Mouse (Mus musculus) liver, embryonic 11.5 days (tissue): ENCODE measurements around the gene Sec14l1. TPM values are rescaled to one million over a fixed set of nuclear protein-coding genes. Genes with fewer than 3 reads are reported as not detected.

Experiments used
- ATAC-seq: fragments of 200-750 bp; cut with Nextera tagmentation; replicated peaks from 2 replicates; pipeline ENCODE4 v1.8.0; 2017; ENCODE audit warnings: moderate number of reproducible peaks, mild to moderate bottlenecking, moderate TSS enrichment, moderate library complexity; ENCODE audit not compliant: low FRiP score
- DNase-seq: peaks from one replicate; pipeline ENCODE4 v3.0.0-alpha.2; 2017; ENCODE audit warnings: low spot score
- H3K27ac ChIP-seq: fragments of 300-500 bp; sonication (generic); 2 replicates; pipeline ENCODE4 v1.5.1; 2014; ENCODE audit warnings: mild to moderate bottlenecking, low read depth, low read length, control low read depth
- H3K27me3 ChIP-seq: fragments of 300-500 bp; sonication (generic); replicated peaks from 2 replicates; pipeline ENCODE4 v1.6.1; 2014; ENCODE audit warnings: low read length, mixed read lengths; ENCODE audit not compliant: control insufficient read depth, insufficient read depth
- H3K36me3 ChIP-seq: fragments of 300-500 bp; sonication (generic); 2 replicates; pipeline ENCODE4 v1.6.1; 2014; ENCODE audit warnings: mild to moderate bottlenecking, low read length, moderate library complexity, mixed read lengths; ENCODE audit not compliant: control insufficient read depth, insufficient read depth
- H3K4me1 ChIP-seq: fragments of 300-500 bp; sonication (generic); replicated peaks from 2 replicates; pipeline ENCODE4 v1.6.1; 2014; ENCODE audit warnings: low read length, mixed read lengths; ENCODE audit not compliant: control insufficient read depth, insufficient read depth
- H3K4me2 ChIP-seq: fragments of 300-500 bp; sonication (generic); 2 replicates; pipeline ENCODE4 v1.6.1; 2014; ENCODE audit warnings: mild to moderate bottlenecking, control low read depth, moderate library complexity
- H3K4me3 ChIP-seq: fragments of 300-500 bp; sonication (generic); 2 replicates; pipeline ENCODE4 v1.5.1; 2014; ENCODE audit warnings: low read depth, low read length, control low read depth
- H3K9ac ChIP-seq: fragments of 300-500 bp; sonication (generic); 2 replicates; pipeline ENCODE4 v1.6.1; 2014; ENCODE audit warnings: low read depth, low read length, control low read depth
- H3K9me3 ChIP-seq: fragments of 300-500 bp; sonication (generic); 2 replicates; pipeline ENCODE4 v1.6.1; 2016; ENCODE audit warnings: low read length, inconsistent platforms, mixed read lengths; ENCODE audit not compliant: control insufficient read depth
- WGBS: fragments of 180-500 bp; shearing (Covaris S2); extraction: QIAGEN DNeasy Blood & Tissue Kit; methylation state at CpG from one replicate; pipeline ENCODE4 v1.1.7; 2014; 5-methylcytosine and 5-hydroxymethylcytosine counted together
- polyA plus RNA-seq: library from polyadenylated mRNA; unstranded; fragments of >200 nt; fragmentation: Nextera tagmentation; extraction: Ambion mirVana; gene quantifications from 2 replicates; pipeline ENCODE4 v1.2.1, GENCODE M21; 2014

The Sec14l1 gene
- polyA plus RNA-seq, 1 experiment from 2014 or later = 20.9 TPM

- Histone ChIP-seq H3K4me3 (no peak overlapping the region), H3K27ac (no peak overlapping the region), H3K4me1 (peaks cover 34% of the 10 kb centered on the region), H3K9ac (no peak overlapping the region), H3K36me3 (peaks cover 2% of the 10 kb centered on the region; the same call in 1 of the 2 replicates), H3K27me3 (no peaks in the 10 kb centered on the region), H3K4me2 (no peak overlapping the region), H3K9me3 (no peaks in the 10 kb centered on the region)
- DNase-seq = no peak
- no peak for ATAC-seq
- 91% methylated on average over 6 of the region's 6 CpGs for WGBS
Observed at GRCm38 (mm10) chr11:117121954-117122353, 7.0 kb downstream of the Sec14l1 start.

GRCm38 (mm10) chr11:117123418-117124085 lies 8.6 kb downstream of the Sec14l1 start:
- no peak for DNase-seq
- H3K9me3 ChIP-seq = no peaks in the 10 kb centered on the region
- H3K27ac ChIP-seq = no peak overlapping the region
- WGBS = 88% methylated on average over 17 of the region's 17 CpGs
- ATAC-seq = no peak
- H3K4me3 ChIP-seq = no peak overlapping the region
- H3K36me3 ChIP-seq = no peaks in the 10 kb centered on the region
- H3K27me3 ChIP-seq = no peaks in the 10 kb centered on the region
- H3K4me2 ChIP-seq = no peak overlapping the region
- peaks cover 40% of the 10 kb centered on the region for H3K4me1 ChIP-seq
- no peak overlapping the region for H3K9ac ChIP-seq

GRCm38 (mm10) chr11:117124539-117124938 lies 9.6 kb downstream of the Sec14l1 start:
- H3K27me3 ChIP-seq = no peaks in the 10 kb centered on the region
- H3K27ac ChIP-seq = no peak overlapping the region
- ATAC-seq (no peak), DNase-seq (no peak)
- H3K9me3 ChIP-seq = no peaks in the 10 kb centered on the region
- no peak overlapping the region for H3K4me2 ChIP-seq
- no peak overlapping the region for H3K4me3 ChIP-seq
- H3K4me1 ChIP-seq = peaks cover 43% of the 10 kb centered on the region
- no peak overlapping the region for H3K9ac ChIP-seq
- 81% methylated on average over 10 of the region's 10 CpGs for WGBS
- H3K36me3 ChIP-seq = no peaks in the 10 kb centered on the region

- DNase-seq = no peak
- no peak overlapping the region for H3K4me2 ChIP-seq
- H3K9me3 ChIP-seq = no peaks in the 10 kb centered on the region
- 60% methylated on average over 13 of the region's 13 CpGs for WGBS
- peak overlapping the region; percentile 38 for H3K27ac ChIP-seq
- H3K4me1 ChIP-seq = peaks cover 30% of the 10 kb centered on the region
- H3K4me3 ChIP-seq = no peak overlapping the region
- H3K9ac ChIP-seq = no peak overlapping the region
- ATAC-seq = no peak
- H3K36me3 ChIP-seq = no peaks in the 10 kb centered on the region
- no peaks in the 10 kb centered on the region for H3K27me3 ChIP-seq
Observed at GRCm38 (mm10) chr11:117127250-117127837, 12.4 kb downstream of the Sec14l1 start.

- DNase-seq (no peak), ATAC-seq (no peak)
- H3K4me3 ChIP-seq = no peak overlapping the region
- H3K9me3 ChIP-seq = no peaks in the 10 kb centered on the region
- H3K36me3 ChIP-seq = no peaks in the 10 kb centered on the region
- H3K4me2 ChIP-seq = peak overlapping the region; percentile 19; the same call in 1 of the 2 replicates
- WGBS = 47% methylated on average over 12 of the region's 12 CpGs
- peak overlapping the region; percentile 78 for H3K27ac ChIP-seq
- no peaks in the 10 kb centered on the region for H3K27me3 ChIP-seq
- H3K9ac ChIP-seq = no peak overlapping the region
- peaks cover 30% of the 10 kb centered on the region for H3K4me1 ChIP-seq
Observed at GRCm38 (mm10) chr11:117127931-117128548, 13.1 kb downstream of the Sec14l1 start.

- no peak for DNase-seq
- no peak for ATAC-seq
- Histone ChIP-seq H3K36me3 (no peaks in the 10 kb centered on the region), H3K9ac (no peak overlapping the region), H3K27ac (no peak overlapping the region), H3K9me3 (no peaks in the 10 kb centered on the region), H3K27me3 (no peaks in the 10 kb centered on the region), H3K4me3 (no peak overlapping the region), H3K4me1 (peaks cover 30% of the 10 kb centered on the region), H3K4me2 (no peak overlapping the region)
- 59% methylated on average over 11 of the region's 11 CpGs for WGBS
Observed at GRCm38 (mm10) chr11:117129473-117129872, 14.5 kb downstream of the Sec14l1 start.

- WGBS = 91% methylated on average over 8 of the region's 8 CpGs
- H3K27me3 ChIP-seq = no peaks in the 10 kb centered on the region
- ATAC-seq (no peak), DNase-seq (no peak)
- H3K9ac ChIP-seq = no peak overlapping the region
- no peaks in the 10 kb centered on the region for H3K9me3 ChIP-seq
- no peaks in the 10 kb centered on the region for H3K36me3 ChIP-seq
- no peak overlapping the region for H3K4me2 ChIP-seq
- peaks cover 30% of the 10 kb centered on the region for H3K4me1 ChIP-seq
- no peak overlapping the region; the same call in 1 of the 2 replicates for H3K27ac ChIP-seq
- no peak overlapping the region for H3K4me3 ChIP-seq
Observed at GRCm38 (mm10) chr11:117130068-117130467, 15.1 kb downstream of the Sec14l1 start.

GRCm38 (mm10) chr11:117130888-117131287 lies 15.9 kb downstream of the Sec14l1 start:
- no peak for ATAC-seq
- Histone ChIP-seq H3K27me3 (no peaks in the 10 kb centered on the region), H3K36me3 (no peaks in the 10 kb centered on the region), H3K4me1 (peaks cover 36% of the 10 kb centered on the region), H3K27ac (no peak overlapping the region), H3K4me2 (no peak overlapping the region), H3K9me3 (no peaks in the 10 kb centered on the region), H3K9ac (no peak overlapping the region), H3K4me3 (no peak overlapping the region)
- no peak for DNase-seq
- 64% methylated on average over 5 of the region's 5 CpGs for WGBS
